Mouse (Mus musculus) CH12.LX (cell line): Measurements from ENCODE around the gene Ldb3.

ENCODE experiments used
- BHLHE40 ChIP-seq: IDR thresholded peaks from 2 replicates; pipeline ENCODE4 v1.6.1; 2011; ENCODE audit warnings: mild to moderate bottlenecking, low read depth, low read length, improper control_type of control experiment
- CTCF ChIP-seq, 2 experiments: IDR thresholded peaks in 1 of 2; conservative IDR thresholded peaks in 1 of 2; 2 replicates each; pipeline ENCODE4 v1.5.1; 2011 to 2012; ENCODE audit warnings: low read depth in 2 of 2, low read length in 2 of 2, improper control_type of control experiment in 1 of 2, inconsistent platforms in 1 of 2, mild to moderate bottlenecking in 1 of 2, moderate library complexity in 1 of 2
- E2F4 ChIP-seq: IDR thresholded peaks from 2 replicates; pipeline ENCODE4 v1.6.1; 2011; ENCODE audit warnings: low read depth, low read length, improper control_type of control experiment; ENCODE audit not compliant: insufficient replicate concordance
- EP300 ChIP-seq: IDR thresholded peaks from 2 replicates; pipeline ENCODE4 v1.6.1; 2011; ENCODE audit warnings: low read length, improper control_type of control experiment
- JUND ChIP-seq: conservative IDR thresholded peaks from 2 replicates; pipeline ENCODE4 v1.6.1; 2011; ENCODE audit warnings: low read depth, low read length, improper control_type of control experiment
- MEF2A ChIP-seq: IDR thresholded peaks from 2 replicates; pipeline ENCODE4 v1.6.1; 2014; ENCODE audit warnings: low read depth, mild to moderate bottlenecking, inconsistent platforms, low read length, improper control_type of control experiment, borderline replicate concordance
- NELFE ChIP-seq: IDR thresholded peaks from 2 replicates; pipeline ENCODE4 v1.6.1; 2011; ENCODE audit warnings: low read depth, low read length, improper control_type of control experiment
- POLR2A ChIP-seq: IDR thresholded peaks from 2 replicates; pipeline ENCODE4 v1.6.1; 2011; ENCODE audit warnings: low read depth, mild to moderate bottlenecking, improper control_type of control experiment, low read length
- TBP ChIP-seq: conservative IDR thresholded peaks from 2 replicates; pipeline ENCODE4 v1.6.1; 2011; ENCODE audit warnings: low read depth, low read length, improper control_type of control experiment
- USF1 ChIP-seq: IDR thresholded peaks from 2 replicates; pipeline ENCODE4 v1.6.1; 2014; ENCODE audit warnings: low read depth, mild to moderate bottlenecking, inconsistent platforms, low read length, improper control_type of control experiment
- ZNF384 ChIP-seq: IDR thresholded peaks from 2 replicates; pipeline ENCODE4 v1.6.1; 2012; ENCODE audit warnings: low read depth, low read length, improper control_type of control experiment, inconsistent platforms

DNA sequence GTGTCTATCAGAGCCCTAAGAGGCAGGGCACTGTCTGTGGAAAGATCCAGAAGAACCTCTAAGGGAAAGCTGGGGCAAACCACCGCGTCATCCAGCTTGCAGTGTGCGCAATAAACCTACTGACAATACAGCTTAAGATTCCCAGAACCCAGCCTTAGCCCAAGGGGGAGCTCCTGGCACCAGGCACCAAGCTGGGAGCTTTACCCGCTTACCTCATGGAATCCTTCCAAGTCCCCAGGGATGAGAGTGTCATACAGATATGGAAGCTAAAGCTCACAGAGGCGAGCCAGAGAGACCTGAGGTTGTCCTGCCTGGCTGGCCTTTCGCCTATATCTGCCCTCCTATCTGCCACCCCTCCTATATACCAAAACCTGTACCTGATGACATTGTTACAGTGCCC, 44.9 kb downstream of the Ldb3 start:
- TF ChIP-seq EP300 (no peak), USF1 (no peak), E2F4 (no peak), CTCF (conservative IDR thresholded peaks at IDR 0.05 in 1 of 2, IDR thresholded peaks at IDR 0.05 in 1 of 2; ENCODE audit: low read depth in 2 of 2, low read length in 2 of 2) (no peak), ZNF384 (no peak), NELFE (no peak), POLR2A (no peak), TBP (no peak), JUND (no peak), BHLHE40 (no peak), MEF2A (no peak)
